Mouse (Mus musculus) liver, embryonic 13.5 days (tissue): ENCODE measurements around the gene Ap4s1. TPM values are rescaled to one million over a fixed set of nuclear protein-coding genes. Genes with fewer than 3 reads are reported as not detected.
A peak's percentile ranks its signal among the peaks of the same experiment; 100 is the strongest.

Experiments used
- ATAC-seq: fragments of 200-750 bp; cut with Nextera tagmentation; 2 replicates; pipeline ENCODE4 v1.8.0; 2017; ENCODE audit warnings: low read depth, mild to moderate bottlenecking, moderate number of reproducible peaks, moderate library complexity
- DNase-seq: peaks from one replicate; pipeline ENCODE4 v3.0.0; 2022
- H3K27ac ChIP-seq: fragments of 300-500 bp; sonication (generic); 2 replicates; pipeline ENCODE4 v1.5.1; 2015; ENCODE audit warnings: moderate library complexity, mild to moderate bottlenecking, inconsistent platforms
- H3K27me3 ChIP-seq: fragments of 300-500 bp; sonication (generic); 2 replicates; pipeline ENCODE4 v1.6.1; 2015; ENCODE audit warnings: mild to moderate bottlenecking, inconsistent platforms
- H3K36me3 ChIP-seq: fragments of 300-500 bp; sonication (generic); 2 replicates; pipeline ENCODE4 v1.6.1; 2015; ENCODE audit warnings: mild to moderate bottlenecking, inconsistent platforms
- H3K4me1 ChIP-seq: fragments of 300-500 bp; sonication (generic); replicated peaks from 2 replicates; pipeline ENCODE4 v1.6.1; 2015; ENCODE audit warnings: inconsistent platforms
- H3K4me2 ChIP-seq: fragments of 300-500 bp; sonication (generic); 2 replicates; pipeline ENCODE4 v1.6.1; 2015; ENCODE audit warnings: inconsistent platforms, mild to moderate bottlenecking, moderate library complexity
- H3K4me3 ChIP-seq: fragments of 300-500 bp; sonication (generic); replicated peaks from 2 replicates; pipeline ENCODE4 v1.5.1; 2015; ENCODE audit warnings: mild to moderate bottlenecking, inconsistent platforms
- H3K9ac ChIP-seq: fragments of 300-500 bp; sonication (generic); 2 replicates; pipeline ENCODE4 v1.6.1; 2015; ENCODE audit warnings: mild to moderate bottlenecking, inconsistent platforms
- H3K9me3 ChIP-seq: fragments of 300-500 bp; sonication (generic); replicated peaks from 2 replicates; pipeline ENCODE4 v1.6.1; 2016; ENCODE audit warnings: inconsistent platforms
- WGBS: fragments of 180-500 bp; shearing (Covaris S2); methylation state at CpG from one replicate; pipeline ENCODE4 v1.1.7; 2015; ENCODE audit not compliant: insufficient replicate concordance; 5-methylcytosine and 5-hydroxymethylcytosine counted together
- polyA plus RNA-seq: library from polyadenylated mRNA; unstranded; fragments of >200 nt; fragmentation: Nextera tagmentation; extraction: Ambion mirVana; gene quantifications from 2 replicates; pipeline ENCODE4 v1.2.1, GENCODE M21; 2015

Ap4s1 gene
- polyA plus RNA-seq, 1 experiment from 2014 or later: 17.1 TPM

DNA sequence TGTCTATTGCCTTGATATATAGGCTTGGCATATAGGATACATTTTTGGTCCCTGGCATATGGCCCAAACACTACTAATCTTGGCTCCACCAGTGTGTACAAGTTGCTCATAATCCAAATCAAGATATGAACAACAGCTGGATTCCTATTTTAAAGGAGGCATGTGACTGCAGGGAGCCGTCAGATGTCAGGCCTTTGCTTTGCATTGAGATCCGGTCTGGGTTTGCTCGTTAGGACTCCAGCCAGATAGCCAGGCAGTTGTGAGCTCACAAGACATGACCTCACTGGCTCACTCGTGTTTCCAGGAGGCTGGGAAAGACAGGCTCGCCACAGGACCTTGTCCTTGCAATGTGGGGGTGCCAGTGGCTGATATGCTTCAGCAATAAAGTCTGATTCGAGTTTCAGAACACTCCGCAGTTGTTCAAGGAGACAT lies 45.0 kb downstream of the Ap4s1 start:
- DNase-seq (no peak), ATAC-seq (no peak)
- Histone ChIP-seq H3K27me3 (no peaks in the 10 kb centered on the region), H3K4me2 (no peak overlapping the region), H3K27ac (no peak overlapping the region), H3K36me3 (peaks cover 3% of the 10 kb centered on the region; the same call in 1 of the 2 replicates), H3K9ac (no peak overlapping the region), H3K4me1 (no peaks in the 10 kb centered on the region), H3K4me3 (no peak overlapping the region), H3K9me3 (no peaks in the 10 kb centered on the region)
- 63% methylated on average over 7 of the region's 7 CpGs for WGBS

DNA sequence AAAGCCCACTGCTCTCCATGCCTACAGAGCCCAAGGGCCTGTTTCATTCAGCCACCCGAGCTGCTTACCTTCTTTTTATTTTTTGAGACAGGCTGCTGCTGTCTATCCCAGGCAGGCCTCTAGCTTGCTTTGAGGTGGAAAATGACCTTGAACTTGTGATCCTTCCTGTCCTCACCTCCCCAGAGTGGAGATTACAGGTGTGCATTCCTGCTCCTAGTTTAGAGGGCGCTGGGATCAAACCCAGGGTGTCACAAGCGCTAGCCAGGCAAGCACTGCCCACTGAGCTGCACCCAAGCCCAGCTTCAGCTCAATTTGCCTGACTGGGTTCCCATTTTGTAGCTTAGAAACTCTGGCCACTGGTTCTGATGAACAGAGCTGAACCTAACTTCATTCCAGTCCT lies 45.5 kb downstream of the Ap4s1 start:
- 62% methylated on average over 3 of the region's 3 CpGs for WGBS
- H3K36me3 ChIP-seq: peaks cover 8% of the 10 kb centered on the region; the same call in 1 of the 2 replicates
- ATAC-seq (no peak), DNase-seq (no peak)
- no peaks in the 10 kb centered on the region for H3K27me3 ChIP-seq
- no peaks in the 10 kb centered on the region for H3K4me1 ChIP-seq
- no peak overlapping the region for H3K4me2 ChIP-seq
- no peaks in the 10 kb centered on the region for H3K9me3 ChIP-seq
- no peak overlapping the region for H3K27ac ChIP-seq
- H3K4me3 ChIP-seq: no peak overlapping the region
- H3K9ac ChIP-seq: no peak overlapping the region

DNA sequence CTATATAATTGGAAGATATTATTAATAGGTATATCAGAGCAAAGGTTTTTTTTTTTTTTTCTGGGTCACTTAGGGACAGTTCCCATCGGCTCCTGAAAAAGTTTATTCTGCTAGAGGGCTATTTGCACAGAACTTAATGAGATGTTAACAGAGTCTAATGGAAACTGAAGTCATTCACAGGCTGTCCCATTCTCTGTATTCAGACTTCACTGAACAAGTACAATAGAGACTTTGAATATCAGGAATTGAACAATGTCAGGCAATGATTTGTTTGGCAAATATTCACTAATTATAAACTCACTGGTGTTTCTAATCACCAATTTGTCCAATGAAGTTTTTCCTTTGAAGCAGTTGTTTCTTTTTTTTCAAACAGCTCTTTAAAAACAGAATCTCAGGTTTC lies 46.0 kb downstream of the Ap4s1 start:
- Histone ChIP-seq H3K27me3 (no peaks in the 10 kb centered on the region), H3K4me1 (no peaks in the 10 kb centered on the region), H3K4me2 (no peak overlapping the region), H3K4me3 (no peak overlapping the region), H3K27ac (no peak overlapping the region), H3K36me3 (peaks cover 12% of the 10 kb centered on the region; the same call in 1 of the 2 replicates), H3K9ac (no peak overlapping the region), H3K9me3 (no peaks in the 10 kb centered on the region)
- DNase-seq (no peak), ATAC-seq (no peak)
- WGBS: 81% methylated on average over 1 of the region's 1 CpGs

DNA sequence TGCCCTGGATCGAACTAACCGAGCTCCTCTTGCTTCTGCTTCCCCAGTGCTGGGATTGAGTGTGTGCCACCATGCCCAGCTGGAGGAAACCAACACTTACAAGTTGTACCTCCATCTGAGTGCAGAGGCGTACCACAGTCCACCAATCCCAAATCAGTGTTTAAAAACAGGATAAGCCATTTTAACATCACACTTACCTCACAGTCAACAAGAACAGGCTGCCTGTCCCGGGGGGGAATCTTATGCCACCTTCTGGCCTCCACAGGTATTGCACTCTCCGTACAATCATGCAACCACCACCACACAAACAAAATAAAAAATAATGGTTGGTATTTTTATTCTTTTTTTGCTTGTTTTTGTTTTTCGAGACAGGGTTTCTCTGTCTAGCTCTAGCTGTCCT lies 50.9 kb downstream of the Ap4s1 start:
- ATAC-seq (no peak), DNase-seq (no peak)
- H3K4me3 ChIP-seq: no peak overlapping the region
- no peak overlapping the region for H3K9ac ChIP-seq
- 70% methylated on average over 6 of the region's 6 CpGs for WGBS
- H3K27me3 ChIP-seq: no peaks in the 10 kb centered on the region
- H3K4me1 ChIP-seq: no peaks in the 10 kb centered on the region
- no peak overlapping the region for H3K4me2 ChIP-seq
- H3K36me3 ChIP-seq: peaks cover 56% of the 10 kb centered on the region
- H3K27ac ChIP-seq: no peak overlapping the region
- H3K9me3 ChIP-seq: no peaks in the 10 kb centered on the region

DNA sequence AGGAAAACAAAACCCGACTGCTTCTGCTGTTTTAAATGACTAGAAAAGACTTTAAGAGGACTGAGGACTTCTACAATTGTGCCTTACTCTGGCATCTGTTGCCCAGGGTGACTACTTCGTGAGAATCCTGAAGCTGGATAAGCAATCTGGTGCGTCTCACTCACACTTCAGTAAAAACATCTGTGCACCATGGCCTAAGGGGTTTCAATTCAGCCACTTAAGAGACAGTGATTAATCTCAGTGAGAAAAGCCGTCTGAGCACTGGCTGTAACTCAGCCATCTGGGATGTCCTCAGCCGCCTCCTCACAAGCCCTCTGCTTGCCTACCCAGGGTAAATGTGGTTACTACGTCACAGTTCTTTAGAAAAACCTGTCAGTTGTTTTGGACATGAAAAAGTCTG lies 54.1 kb downstream of the Ap4s1 start:
- Histone ChIP-seq H3K4me2 (no peak overlapping the region), H3K36me3 (peaks cover 86% of the 10 kb centered on the region)

DNA sequence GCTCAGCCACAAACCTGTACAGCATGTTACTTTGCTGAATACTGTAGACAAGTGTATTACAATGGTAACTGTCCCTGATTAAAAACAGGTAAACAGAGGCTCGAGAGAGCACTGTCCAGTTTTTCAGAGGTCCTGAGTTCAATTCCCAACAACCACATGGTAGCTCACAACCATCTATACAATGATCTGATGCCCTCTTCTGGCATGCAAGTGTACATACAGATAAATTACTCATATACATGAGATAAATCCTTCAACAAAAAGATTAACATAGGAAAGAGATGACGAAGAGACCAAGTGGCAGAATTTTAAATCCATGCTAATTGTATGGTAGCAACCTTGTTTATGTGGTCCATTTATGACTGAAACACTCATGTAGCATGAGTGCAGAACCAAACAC lies 56.5 kb downstream of the Ap4s1 start:
- H3K36me3 ChIP-seq: peaks cover 92% of the 10 kb centered on the region
- no peak for DNase-seq
- WGBS: 78% methylated on average over 2 of the region's 2 CpGs
- no peaks in the 10 kb centered on the region for H3K27me3 ChIP-seq
- H3K9ac ChIP-seq: no peak overlapping the region
- no peak overlapping the region for H3K4me2 ChIP-seq
- no peak overlapping the region for H3K4me3 ChIP-seq
- no peak overlapping the region for H3K27ac ChIP-seq
- H3K4me1 ChIP-seq: no peaks in the 10 kb centered on the region
- ATAC-seq: no peak
- H3K9me3 ChIP-seq: no peaks in the 10 kb centered on the region

More for the DNA sequence above, 54.1 kb downstream of the Ap4s1 start:
- DNase-seq (no peak), ATAC-seq (no peak)
- H3K27me3 ChIP-seq: no peaks in the 10 kb centered on the region
- no peak overlapping the region for H3K4me3 ChIP-seq
- H3K4me1 ChIP-seq: no peaks in the 10 kb centered on the region
- no peak overlapping the region for H3K27ac ChIP-seq
- WGBS: 86% methylated on average over 6 of the region's 6 CpGs
- H3K9me3 ChIP-seq: no peaks in the 10 kb centered on the region
- H3K9ac ChIP-seq: no peak overlapping the region

DNA sequence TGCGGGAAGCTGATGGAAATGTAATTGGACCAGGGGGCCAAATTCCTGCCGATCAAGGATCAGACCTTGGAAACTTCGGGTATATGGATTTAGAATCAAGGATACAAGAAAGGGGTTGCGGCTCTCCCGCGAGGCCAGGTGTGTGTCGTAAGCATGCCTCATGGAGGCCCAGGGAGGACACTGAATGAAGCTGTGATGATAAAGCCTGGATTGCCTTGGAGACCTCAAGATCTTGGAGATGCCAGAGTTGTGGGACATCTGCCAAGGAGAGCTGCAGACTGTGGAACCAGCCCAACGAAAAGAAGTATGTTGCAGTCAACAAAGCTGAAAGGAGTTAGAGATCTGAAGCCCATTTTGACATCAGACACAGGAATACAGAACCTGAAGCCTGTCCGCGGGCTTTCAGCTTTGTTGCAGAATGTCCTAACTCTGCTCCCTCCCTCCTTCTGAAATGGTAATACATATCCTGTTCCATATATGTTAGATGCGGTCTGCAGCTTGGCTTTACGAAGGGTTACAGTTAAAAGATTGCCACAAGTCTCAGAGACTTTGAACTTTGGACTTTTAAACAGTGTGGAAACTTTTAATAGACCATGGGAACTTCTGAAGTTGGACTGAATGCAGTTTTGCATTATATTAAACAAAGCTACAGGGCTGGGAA lies 65.2 kb downstream of the Ap4s1 start:
- Histone ChIP-seq H3K4me3 (no peak overlapping the region), H3K36me3 (peaks cover 88% of the 10 kb centered on the region), H3K9me3 (no peaks in the 10 kb centered on the region), H3K9ac (no peak overlapping the region), H3K27me3 (no peaks in the 10 kb centered on the region), H3K27ac (no peak overlapping the region), H3K4me2 (no peak overlapping the region), H3K4me1 (no peaks in the 10 kb centered on the region)
- DNase-seq (no peak), ATAC-seq (no peak)
- WGBS: 89% methylated on average over 12 of the region's 12 CpGs

DNA sequence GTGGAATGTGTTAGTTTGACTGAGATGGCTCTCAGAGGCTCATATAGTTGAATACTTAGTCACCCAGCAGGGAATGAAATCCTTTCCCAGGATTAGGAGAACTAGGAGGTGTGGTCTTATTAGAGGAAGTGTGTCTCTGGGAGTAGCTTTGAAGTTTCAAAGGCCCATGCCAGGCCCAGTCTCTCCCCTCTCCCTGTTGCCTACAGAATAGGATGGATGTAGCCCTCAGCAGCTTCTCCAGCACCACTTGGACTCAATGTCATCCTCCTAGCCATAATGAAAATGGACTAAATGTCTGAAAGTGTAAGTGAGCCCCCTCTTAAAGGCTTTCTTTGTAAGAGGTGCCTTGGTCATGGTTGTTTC lies 65.7 kb downstream of the Ap4s1 start:
- H3K36me3 ChIP-seq: peaks cover 86% of the 10 kb centered on the region
- H3K27me3 ChIP-seq: no peaks in the 10 kb centered on the region
- no peak overlapping the region for H3K4me2 ChIP-seq
- no peak overlapping the region for H3K27ac ChIP-seq
- H3K4me1 ChIP-seq: no peaks in the 10 kb centered on the region
- H3K9me3 ChIP-seq: no peaks in the 10 kb centered on the region
- no peak overlapping the region for H3K9ac ChIP-seq
- DNase-seq (no peak), ATAC-seq (no peak)
- no peak overlapping the region for H3K4me3 ChIP-seq

DNA sequence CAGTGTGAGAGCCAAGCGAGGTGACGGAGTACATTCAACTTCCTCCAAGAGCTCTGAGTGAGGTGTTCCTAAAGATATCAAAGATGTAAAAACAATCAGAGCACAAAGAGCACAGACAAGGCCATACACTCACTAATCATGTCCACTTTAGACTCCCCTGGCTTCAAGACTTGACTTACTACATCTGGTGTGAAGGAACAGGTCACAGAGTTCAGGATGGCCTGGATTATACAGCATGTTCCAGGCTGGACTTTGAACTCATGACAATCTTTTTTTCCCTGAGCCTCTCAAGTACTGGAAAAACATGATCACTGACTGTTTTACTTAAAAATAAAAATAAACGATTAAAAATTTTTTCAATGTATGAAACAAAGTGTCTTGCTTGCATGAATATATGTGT lies 68.5 kb downstream of the Ap4s1 start:
- DNase-seq (no peak), ATAC-seq (no peak)
- H3K9ac ChIP-seq: no peak overlapping the region
- no peak overlapping the region for H3K4me2 ChIP-seq
- no peaks in the 10 kb centered on the region for H3K4me1 ChIP-seq
- H3K36me3 ChIP-seq: peaks cover 89% of the 10 kb centered on the region
- no peak overlapping the region for H3K27ac ChIP-seq
- H3K4me3 ChIP-seq: no peak overlapping the region
- WGBS: 91% methylated on average over 3 of the region's 3 CpGs
- no peaks in the 10 kb centered on the region for H3K9me3 ChIP-seq
- no peaks in the 10 kb centered on the region for H3K27me3 ChIP-seq

DNA sequence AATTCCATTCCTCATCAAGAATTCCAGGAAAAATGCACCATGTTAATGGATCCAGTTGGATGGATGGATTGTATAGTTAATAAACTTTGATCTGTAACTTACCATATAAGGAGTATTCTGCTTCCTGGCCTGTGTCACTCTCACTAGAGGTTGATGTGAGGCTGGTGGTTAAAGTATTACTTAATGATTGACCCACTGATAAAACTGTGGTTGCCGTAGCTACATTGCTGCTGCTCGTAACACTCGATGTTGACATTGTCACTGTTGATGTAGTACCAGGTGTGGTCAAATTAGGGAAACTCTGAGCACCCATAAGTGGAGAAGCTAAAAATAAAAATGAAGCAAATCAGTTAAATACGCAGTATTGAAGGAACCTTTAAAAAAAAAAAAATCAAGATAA lies 76.6 kb downstream of the Ap4s1 start:
- Histone ChIP-seq H3K9me3 (no peaks in the 10 kb centered on the region), H3K27ac (no peak overlapping the region), H3K4me2 (no peak overlapping the region), H3K4me3 (no peak overlapping the region), H3K4me1 (no peaks in the 10 kb centered on the region), H3K9ac (no peak overlapping the region), H3K27me3 (no peaks in the 10 kb centered on the region), H3K36me3 (peaks cover 82% of the 10 kb centered on the region)
- ATAC-seq (peak; percentile 39; the same call in 1 of the 2 replicates), DNase-seq (no peak)
- 74% methylated on average over 4 of the region's 4 CpGs for WGBS

DNA sequence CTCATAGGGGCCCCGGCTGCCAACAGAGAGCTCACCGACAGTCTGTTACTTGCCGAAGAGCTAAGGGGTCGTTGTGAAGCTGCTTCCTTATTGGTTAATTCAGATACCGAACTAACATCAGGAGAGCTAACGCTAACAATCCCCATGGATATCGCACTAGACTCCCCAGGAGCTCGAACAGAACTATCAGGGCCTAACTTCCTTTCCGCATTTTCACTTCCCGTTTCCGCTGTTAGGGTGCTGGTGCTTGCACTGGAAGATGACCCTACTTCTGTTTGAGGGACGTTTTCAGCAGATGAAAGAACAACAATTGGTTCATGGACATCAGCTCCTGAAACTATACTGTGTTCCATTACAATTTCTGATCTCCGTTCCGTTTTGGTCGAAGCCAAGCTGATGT lies 77.9 kb downstream of the Ap4s1 start:
- 0 out of 2 replicates have a peak, but pooled peaks have one; percentile 10 for ATAC-seq
- Histone ChIP-seq H3K36me3 (peaks cover 81% of the 10 kb centered on the region), H3K4me3 (no peak overlapping the region), H3K4me1 (no peaks in the 10 kb centered on the region), H3K4me2 (no peak overlapping the region), H3K9me3 (no peaks in the 10 kb centered on the region), H3K9ac (no peak overlapping the region), H3K27me3 (no peaks in the 10 kb centered on the region), H3K27ac (no peak overlapping the region; the same call in 1 of the 2 replicates)
- 85% methylated on average over 15 of the region's 15 CpGs for WGBS
- no peak for DNase-seq

DNA sequence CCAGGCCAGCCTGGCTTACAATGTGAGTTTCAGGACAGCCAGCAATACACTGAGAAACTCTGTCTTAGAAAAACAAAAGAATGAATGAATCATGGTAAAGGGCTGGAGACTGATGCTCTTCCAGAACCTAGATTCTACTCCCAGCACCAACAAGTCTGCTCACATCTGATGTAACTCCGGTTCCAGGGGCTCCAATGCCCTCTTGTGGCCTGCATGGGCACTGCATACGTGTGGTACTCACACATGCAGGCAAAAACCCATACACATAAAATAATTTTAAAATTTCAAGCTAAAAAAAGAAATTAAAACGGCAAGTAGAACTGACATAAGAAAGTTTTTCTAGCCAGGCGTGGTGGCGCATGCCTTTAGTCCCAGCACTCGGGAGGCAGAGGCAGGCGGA lies 94.0 kb downstream of the Ap4s1 start:
- Histone ChIP-seq H3K9me3 (no peaks in the 10 kb centered on the region), H3K27ac (no peak overlapping the region), H3K4me1 (no peaks in the 10 kb centered on the region), H3K27me3 (no peaks in the 10 kb centered on the region), H3K9ac (no peak overlapping the region), H3K36me3 (peaks cover 90% of the 10 kb centered on the region), H3K4me3 (no peak overlapping the region), H3K4me2 (no peak overlapping the region)
- 86% methylated on average over 7 of the region's 7 CpGs for WGBS
- peak; percentile 34 for DNase-seq
- ATAC-seq: peak; percentile 70
